Comparison of ENCODE assay signal across 20 mouse cellular contexts in genomic region chr12:68333366-68333765, GRCm38 (mm10).
"Had no signal": no experiment of that assay in that cellular context is flagged by ENCODE, and none has a peak within 500 bp of the region (broad histone marks: within the 10 kb centered on the region; RNA-seq: fewer than 3 reads in every experiment).

No protein-coding gene starts in this region.

- ATAC-seq: midbrain, embryonic 16.5 days had no signal

- H3K4me2 ChIP-seq: lung, embryonic 14.5 days; midbrain, embryonic 12.5 days; neural tube, embryonic 13.5 days; neural tube, embryonic 15.5 days; stomach, embryonic 15.5 days had no signal

- H3K4me1 ChIP-seq: megakaryocyte, embryonic 14.5 days; midbrain, embryonic 10.5 days; neural tube, embryonic 15.5 days; stomach, embryonic 15.5 days had no signal

- H3K4me3 ChIP-seq: megakaryocyte, embryonic 14.5 days; midbrain, embryonic 10.5 days; midbrain, embryonic 12.5 days; myocyte; neural tube, embryonic 13.5 days; neural tube, embryonic 15.5 days; stomach, embryonic 15.5 days had no signal

- H3K9me3 ChIP-seq: megakaryocyte, embryonic 14.5 days; midbrain, embryonic 10.5 days; neural tube, embryonic 13.5 days; neural tube, embryonic 15.5 days; stomach, embryonic 15.5 days had no signal

- H3K27me3 ChIP-seq: megakaryocyte, embryonic 14.5 days; midbrain, embryonic 12.5 days; neural tube, embryonic 13.5 days; neural tube, embryonic 15.5 days; stomach, embryonic 15.5 days had no signal

- H3K36me3 ChIP-seq: midbrain, embryonic 10.5 days; midbrain, embryonic 12.5 days; neural tube, embryonic 13.5 days; neural tube, embryonic 15.5 days; stomach, embryonic 15.5 days had no signal

- H3K9ac ChIP-seq: liver, embryonic 14.5 days; lung, embryonic 14.5 days; midbrain, embryonic 12.5 days; neural tube, embryonic 13.5 days; neural tube, embryonic 15.5 days; stomach, embryonic 15.5 days had no signal

- DNase-seq: lung, adult 18-20 months; lung, embryonic 14.5 days; lung, postnatal 10 days; lung, postnatal 4 days; midbrain, embryonic 14.5 days; right cerebral cortex, adult 18-20 months; right cerebral cortex, postnatal 25 days; thymus, adult 18-20 months; thymus, postnatal 14 days; thymus, postnatal 36 days had no signal

- H3K27ac ChIP-seq: liver, embryonic 14.5 days; midbrain, embryonic 10.5 days; neural tube, embryonic 13.5 days; neural tube, embryonic 15.5 days; stomach, embryonic 15.5 days; stomach, postnatal 0 days had no signal
